Mouse (Mus musculus): ENCODE results near the gene Btbd17.
A peak's percentile ranks its signal among the peaks of the same experiment; 100 is the strongest.

The Btbd17 gene

GRCm38 (mm10) chr11:114747564-114748138 lies 48.1 kb downstream of the Btbd17 start:
- no peak for DNase-seq

GRCm38 (mm10) chr11:114745134-114745533 lies 50.6 kb downstream of the Btbd17 start:
- peak; percentile 86 for DNase-seq

GRCm38 (mm10) chr11:114741451-114741850 lies 54.3 kb downstream of the Btbd17 start:
- no peak for DNase-seq

Data from right cerebral cortex, adult 18-20 months (tissue).